Mouse (Mus musculus): Measurements from ENCODE around the gene Psmb3. TPM values are rescaled to one million over a fixed set of nuclear protein-coding genes. Genes with fewer than 3 reads are reported as not detected.
"Not testable (repeated sequence)": the region's sequence is repeated elsewhere in the genome, so short reads cannot be mapped to it uniquely, and the experiment has no call there.

Gene Psmb3
- total and polyA plus RNA-seq, 3 experiments, result 135 to 273 (median 139) TPM

DNA sequence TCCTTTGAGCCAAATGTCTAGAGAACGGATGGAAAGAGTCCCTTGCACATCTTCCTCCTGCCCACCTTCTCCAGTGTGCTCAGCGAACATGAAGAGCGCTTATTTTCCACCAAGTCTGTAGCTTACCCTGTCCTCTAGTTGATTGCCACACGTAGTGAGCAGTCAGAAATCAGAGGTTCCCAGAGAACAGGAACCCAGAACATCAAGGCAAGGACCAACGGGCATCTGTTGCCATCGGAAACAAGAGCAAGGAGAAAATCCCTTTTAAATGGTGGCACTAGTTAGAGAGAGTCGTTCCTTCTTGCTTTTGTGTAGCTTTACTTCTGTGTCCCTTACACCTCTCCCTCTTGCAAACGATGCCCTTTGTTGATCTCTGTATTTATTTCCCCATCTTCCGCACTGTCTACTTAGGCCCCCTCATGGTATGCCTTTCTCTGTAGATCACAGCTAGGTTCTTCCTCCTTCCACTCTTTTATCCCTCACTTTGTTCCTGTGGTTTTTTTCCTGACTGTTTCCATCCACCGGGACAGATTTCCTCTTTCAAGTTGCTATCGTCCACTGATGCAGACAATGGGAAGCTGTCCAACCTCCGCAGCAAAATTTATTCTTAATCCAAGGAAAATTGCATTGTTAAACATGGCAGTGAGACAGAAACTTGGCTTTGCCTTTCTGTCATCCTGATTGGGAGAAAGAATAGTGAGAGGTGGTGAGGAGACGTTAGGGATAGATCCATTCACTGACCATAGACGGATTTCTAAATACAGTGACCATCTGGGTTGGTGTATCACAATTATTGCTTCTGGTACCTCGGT is 1.4 kb upstream of the Psmb3 start:
- WGBS, result 52% methylated on average over 15 of the region's 15 CpGs

DNA sequence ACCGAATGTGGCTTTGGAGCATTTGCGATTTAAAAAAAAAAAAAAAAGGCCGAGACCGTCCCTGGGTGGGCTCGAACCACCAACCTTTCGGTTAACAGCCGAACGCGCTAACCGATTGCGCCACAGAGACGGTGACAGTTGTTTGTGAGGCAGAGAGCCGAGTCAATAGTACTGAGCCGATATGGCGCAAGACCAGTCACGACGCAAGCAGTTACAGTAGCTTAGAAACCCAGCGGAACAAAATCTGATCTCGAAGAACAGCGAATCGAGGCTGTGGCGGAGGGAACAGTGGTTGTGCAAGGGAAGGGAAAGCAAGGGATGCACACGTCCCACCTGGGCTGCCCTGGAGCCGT is 830 bp upstream of the Psmb3 start:
- TF ChIP-seq POLR2A (IDR thresholded peaks at IDR 0.05; ENCODE audit: insufficient read depth, low read depth, low read length), result 0 out of 2 replicates have a peak, but pooled peaks have one; percentile 24
- TF ChIP-seq EP300 (IDR thresholded peaks at IDR 0.05; ENCODE audit: insufficient read depth, low read depth, low read length), result peak; percentile 91; the same call in 1 of the 2 replicates
- no peak for TF ChIP-seq CTCF (IDR thresholded peaks at IDR 0.05)
- intact Hi-C loops (cut with DNase I), result loop anchor here (2.0 to 10.0 kb wide), 4 partner anchors 42 to 518 kb away; partner anchors contain the start of genes Fbxo47, Kpnb1 and Pip4k2b

More for the DNA sequence above, 1.4 kb upstream of the Psmb3 start:
- peak overlapping the region; percentile 79; the same call in 1 of the 2 replicates for H3K4me3 ChIP-seq
- no peak for DNase-seq
- no peak overlapping the region for H3K9ac ChIP-seq (ENCODE audit: low read depth, low read length)
- peaks cover 5% of the 10 kb centered on the region for H3K4me1 ChIP-seq (ENCODE audit: control insufficient read depth, insufficient read depth, low read length)
- H3K79me2 ChIP-seq (replicated peaks; ENCODE audit: control insufficient read depth, insufficient read depth, low read length), result no peaks in the 10 kb centered on the region; the same call in 1 of the 2 replicates
- no peaks in the 10 kb centered on the region for H3K36me3 ChIP-seq (ENCODE audit: control insufficient read depth, insufficient read depth, low read length)
- no peak overlapping the region; the same call in 1 of the 2 replicates for H3K27ac ChIP-seq
- TF ChIP-seq POLR2A (IDR thresholded peaks at IDR 0.05; ENCODE audit: insufficient read depth, low read depth, low read length) (no peak), EP300 (IDR thresholded peaks at IDR 0.05; ENCODE audit: insufficient read depth, low read depth, low read length) (no peak), CTCF (IDR thresholded peaks at IDR 0.05) (no peak)
- intact Hi-C loops (cut with DNase I), result loop anchor here (2.0 to 10.0 kb wide), 4 partner anchors 43 to 517 kb away; partner anchors contain the start of genes Fbxo47, Kpnb1 and Pip4k2b
- H3K27me3 ChIP-seq (ENCODE audit: control insufficient read depth, insufficient read depth, low read length), result no peaks in the 10 kb centered on the region

DNA sequence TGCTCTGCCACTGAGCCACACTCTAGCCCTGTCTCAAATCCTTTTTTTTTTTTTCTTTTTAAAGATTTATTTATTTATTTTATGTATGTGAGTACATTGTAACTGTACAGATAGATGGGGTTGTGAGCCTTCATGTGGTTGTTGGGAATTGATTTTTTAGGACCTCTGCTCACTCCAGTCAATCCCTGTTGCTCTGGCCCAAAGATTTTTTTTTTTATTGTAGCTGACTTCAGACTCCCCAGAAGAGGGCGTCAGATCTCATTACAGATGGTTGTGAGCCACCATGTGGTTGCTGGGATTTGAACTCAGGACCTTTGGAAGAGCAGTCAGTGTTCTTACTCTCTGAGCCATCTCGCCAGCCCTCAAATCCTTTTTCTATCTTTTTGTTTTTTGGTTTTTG is 6.9 kb downstream of the Psmb3 start:
- H3K4me1 ChIP-seq (ENCODE audit: control insufficient read depth, insufficient read depth, low read length); H3K79me2 ChIP-seq (replicated peaks; ENCODE audit: control insufficient read depth, insufficient read depth, low read length); H3K36me3 ChIP-seq (ENCODE audit: control insufficient read depth, insufficient read depth, low read length); H3K9ac ChIP-seq (ENCODE audit: low read depth, low read length); H3K4me3 ChIP-seq; H3K27ac ChIP-seq; intact Hi-C loops (cut with DNase I); H3K27me3 ChIP-seq (ENCODE audit: control insufficient read depth, insufficient read depth, low read length); DNase-seq: not testable (repeated sequence)
- 81% methylated on average over 2 of the region's 2 CpGs for WGBS

More for the DNA sequence above, 830 bp upstream of the Psmb3 start:
- under 1% methylated on average over 24 of the region's 24 CpGs for WGBS
- DNase-seq, result peak; percentile 89 to 92
- H3K27me3 ChIP-seq (ENCODE audit: control insufficient read depth, insufficient read depth, low read length), result no peaks in the 10 kb centered on the region
- H3K36me3 ChIP-seq (ENCODE audit: control insufficient read depth, insufficient read depth, low read length), result no peaks in the 10 kb centered on the region
- H3K27ac ChIP-seq, result peak overlapping the region; percentile 77
- H3K4me1 ChIP-seq (ENCODE audit: control insufficient read depth, insufficient read depth, low read length), result peaks cover 5% of the 10 kb centered on the region
- H3K4me3 ChIP-seq, result peak overlapping the region; percentile 79
- H3K9ac ChIP-seq (ENCODE audit: low read depth, low read length), result peak overlapping the region; percentile 79
- H3K79me2 ChIP-seq (replicated peaks; ENCODE audit: control insufficient read depth, insufficient read depth, low read length), result no peaks in the 10 kb centered on the region; the same call in 1 of the 2 replicates

DNA sequence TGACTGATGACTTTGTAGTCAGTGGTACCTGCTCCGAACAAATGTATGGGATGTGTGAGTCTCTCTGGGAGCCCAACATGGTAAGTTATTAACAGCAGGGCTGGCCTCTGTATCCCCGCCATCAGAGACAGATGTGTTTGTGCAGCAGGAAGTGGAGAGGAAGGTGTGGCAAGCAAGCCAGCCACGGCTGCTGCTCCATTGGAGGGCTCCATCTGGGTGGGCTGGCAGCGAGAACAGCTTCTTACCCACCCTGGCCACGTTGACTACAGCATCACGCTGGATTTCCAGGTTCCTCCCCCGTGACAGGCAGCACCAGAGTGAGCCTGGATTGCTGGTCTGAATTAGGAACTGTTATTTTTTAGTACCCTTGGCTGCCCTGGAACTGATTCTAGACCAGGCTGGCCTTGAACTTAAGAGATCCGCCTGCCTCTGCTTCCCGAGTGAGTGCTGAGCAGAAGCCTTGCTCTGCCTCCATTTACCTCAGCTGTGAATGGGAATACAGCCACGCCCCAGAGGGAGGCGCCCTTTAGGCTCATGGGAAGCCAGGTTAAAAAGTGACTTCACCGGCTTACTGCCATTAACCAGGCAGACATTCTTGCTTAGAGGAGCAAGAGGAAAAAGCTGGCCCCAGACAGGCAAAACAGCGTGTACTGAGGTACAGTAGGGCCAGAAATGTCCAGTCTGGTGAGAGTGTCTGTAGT is 8.2 kb downstream of the Psmb3 start:
- 76% methylated on average over 13 of the region's 13 CpGs for WGBS
- TF ChIP-seq POLR2A (IDR thresholded peaks at IDR 0.05; ENCODE audit: insufficient read depth, low read depth, low read length), result no peak
- no peak for TF ChIP-seq CTCF (IDR thresholded peaks at IDR 0.05)
- TF ChIP-seq EP300 (IDR thresholded peaks at IDR 0.05; ENCODE audit: insufficient read depth, low read depth, low read length), result no peak
- Histone ChIP-seq H3K4me1 (ENCODE audit: control insufficient read depth, insufficient read depth, low read length) (peaks cover 2% of the 10 kb centered on the region; the same call in 1 of the 2 replicates), H3K79me2 (replicated peaks; ENCODE audit: control insufficient read depth, insufficient read depth, low read length) (no peaks in the 10 kb centered on the region), H3K36me3 (ENCODE audit: control insufficient read depth, insufficient read depth, low read length) (no peaks in the 10 kb centered on the region), H3K27me3 (ENCODE audit: control insufficient read depth, insufficient read depth, low read length) (no peaks in the 10 kb centered on the region), H3K27ac (no peak overlapping the region), H3K4me3 (no peak overlapping the region), H3K9ac (ENCODE audit: low read depth, low read length) (no peak overlapping the region)
- intact Hi-C loops (cut with DNase I), result no loop called here
- no peak for DNase-seq

DNA sequence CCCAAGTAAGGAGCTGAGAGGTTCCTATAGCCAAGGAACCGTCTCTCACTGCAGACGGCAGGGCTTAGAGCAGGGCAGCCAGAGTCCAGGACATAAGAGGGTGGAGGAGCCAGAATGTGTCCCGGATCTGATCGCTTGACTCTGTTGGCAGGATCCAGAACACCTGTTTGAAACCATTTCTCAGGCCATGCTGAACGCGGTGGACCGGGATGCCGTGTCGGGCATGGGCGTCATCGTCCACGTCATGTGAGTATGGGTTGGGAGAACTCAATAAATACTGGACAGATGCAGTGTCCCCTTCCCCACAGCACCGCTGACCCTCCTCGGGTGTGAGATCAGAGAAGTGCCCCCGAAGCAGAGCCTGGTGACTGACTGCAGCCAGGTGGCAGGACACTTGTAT is 9.1 kb downstream of the Psmb3 start:
- Histone ChIP-seq H3K4me1 (ENCODE audit: control insufficient read depth, insufficient read depth, low read length) (peaks cover 2% of the 10 kb centered on the region; the same call in 1 of the 2 replicates), H3K4me3 (no peak overlapping the region), H3K9ac (ENCODE audit: low read depth, low read length) (no peak overlapping the region), H3K79me2 (replicated peaks; ENCODE audit: control insufficient read depth, insufficient read depth, low read length) (no peaks in the 10 kb centered on the region), H3K27ac (no peak overlapping the region), H3K36me3 (ENCODE audit: control insufficient read depth, insufficient read depth, low read length) (no peaks in the 10 kb centered on the region), H3K27me3 (ENCODE audit: control insufficient read depth, insufficient read depth, low read length) (no peaks in the 10 kb centered on the region)
- 93% methylated on average over 15 of the region's 15 CpGs for WGBS
- no peak for DNase-seq
- no peak for TF ChIP-seq POLR2A (IDR thresholded peaks at IDR 0.05; ENCODE audit: insufficient read depth, low read depth, low read length)
- TF ChIP-seq EP300 (IDR thresholded peaks at IDR 0.05; ENCODE audit: insufficient read depth, low read depth, low read length), result no peak
- no peak for TF ChIP-seq CTCF (IDR thresholded peaks at IDR 0.05)
- intact Hi-C loops (cut with DNase I), result no loop called here
